Mouse (Mus musculus): ENCODE measurements around the gene Erich3. TPM values are rescaled to one million over a fixed set of nuclear protein-coding genes. Genes with fewer than 3 reads are reported as not detected.

Gene Erich3
- total and polyA plus RNA-seq, 3 experiments = 0.42 to 2.3 (median 1.9) TPM

GRCm38 (mm10) chr3:154755225-154755624 is 91.6 kb downstream of the Erich3 start:
- Histone ChIP-seq H3K4me2 (ENCODE audit: insufficient read depth, low read depth, poor library complexity, severe bottlenecking) (no peak overlapping the region), H3K79me2 (replicated peaks; ENCODE audit: control insufficient read depth, extremely low read depth, insufficient read depth, poor library complexity, severe bottlenecking) (no peaks in the 10 kb centered on the region), H3K27me3 (replicated peaks) (no peaks in the 10 kb centered on the region), H3K9me3 (replicated peaks; ENCODE audit: low read length) (no peaks in the 10 kb centered on the region), H3K4me1 (ENCODE audit: control insufficient read depth in 1 of 2, insufficient read depth in 2 of 2) (peaks cover 0 to 6% of the 10 kb centered on the region in 2 experiments; a peak in 1 of 4 replicates), H3K4me3 (replicated peaks in 1 of 3; ENCODE audit: low read depth in 2 of 3, low read length in 2 of 3, poor library complexity in 1 of 3) (no peak overlapping the region), H3K27ac (ENCODE audit: insufficient read depth, low read depth) (no peak overlapping the region), H3K9ac (ENCODE audit: insufficient read depth, low read depth) (no peak overlapping the region), H3K36me3 (replicated peaks in 1 of 2; ENCODE audit: control insufficient read depth in 1 of 2, insufficient read depth in 1 of 2, low read length in 1 of 2) (no peaks in the 10 kb centered on the region)
- TF ChIP-seq NELFE (IDR thresholded peaks at IDR 0.05; ENCODE audit: low read depth, low read length) (no peak), E2F4 (IDR thresholded peaks at IDR 0.05; ENCODE audit: insufficient replicate concordance, low read depth, low read length) (no peak), UBTF (IDR thresholded peaks at IDR 0.05; ENCODE audit: low read depth, low read length) (no peak), JUND (conservative IDR thresholded peaks at IDR 0.05; ENCODE audit: low read depth, low read length) (no peak), POLR2A (IDR thresholded peaks at IDR 0.05; ENCODE audit: low read depth, low read length) (no peak)
- no peak for DNase-seq (ENCODE audit: extremely low read depth)
- dilution Hi-C loops (cut with MboI; ENCODE audit: extremely low pct_ligation_motif_present, extremely low pct_unique_long_range_greater_than_20kb, low sequenced_read_pairs) (no loop called here), in situ Hi-C loops (cut with MboI; ENCODE audit: low pct_ligation_motif_present, low pct_unique_long_range_greater_than_20kb, low sequenced_read_pairs) (no loop called here)

- Histone ChIP-seq H3K4me1 (ENCODE audit: control insufficient read depth in 1 of 2, insufficient read depth in 2 of 2) (peaks cover 0 to 13% of the 10 kb centered on the region in 2 experiments; a peak in 2 of 4 replicates), H3K36me3 (replicated peaks in 1 of 2; ENCODE audit: control insufficient read depth in 1 of 2, insufficient read depth in 1 of 2, low read length in 1 of 2) (no peaks in the 10 kb centered on the region), H3K4me2 (ENCODE audit: insufficient read depth, low read depth, poor library complexity, severe bottlenecking) (no peak overlapping the region), H3K79me2 (replicated peaks; ENCODE audit: control insufficient read depth, extremely low read depth, insufficient read depth, poor library complexity, severe bottlenecking) (no peaks in the 10 kb centered on the region), H3K4me3 (replicated peaks in 1 of 3; ENCODE audit: low read depth in 2 of 3, low read length in 2 of 3, poor library complexity in 1 of 3) (no peak overlapping the region), H3K9me3 (replicated peaks; ENCODE audit: low read length) (peaks cover 5% of the 10 kb centered on the region), H3K27ac (ENCODE audit: insufficient read depth, low read depth) (no peak overlapping the region), H3K27me3 (replicated peaks) (no peaks in the 10 kb centered on the region), H3K9ac (ENCODE audit: insufficient read depth, low read depth) (no peak overlapping the region)
- no peak for TF ChIP-seq PAX5 (IDR thresholded peaks at IDR 0.05; ENCODE audit: low read length)
- TF ChIP-seq HCFC1 (IDR thresholded peaks at IDR 0.05; ENCODE audit: low read depth, low read length) = no peak
- TF ChIP-seq MAX (IDR thresholded peaks at IDR 0.05; ENCODE audit: low read length) = no peak
- TF ChIP-seq USF2 (conservative IDR thresholded peaks at IDR 0.05; ENCODE audit: low read depth, low read length) = no peak
- no peak for TF ChIP-seq RAD21 (IDR thresholded peaks at IDR 0.05; ENCODE audit: low read depth, low read length)
- TF ChIP-seq ELF1 (IDR thresholded peaks at IDR 0.05; ENCODE audit: low read depth, low read length) = no peak
- no peak for TF ChIP-seq ZNF384 (IDR thresholded peaks at IDR 0.05; ENCODE audit: low read depth, low read length)
- no peak for TF ChIP-seq MXI1 (IDR thresholded peaks at IDR 0.05; ENCODE audit: low read depth, low read length)
- TF ChIP-seq SIN3A (IDR thresholded peaks at IDR 0.05; ENCODE audit: low read length) = no peak
- no peak for TF ChIP-seq ZKSCAN1 (IDR thresholded peaks at IDR 0.05; ENCODE audit: borderline replicate concordance, low read depth, low read length)
- TF ChIP-seq MAFK (IDR thresholded peaks at IDR 0.05; ENCODE audit: insufficient replicate concordance, low read length) = no peak
- TF ChIP-seq JUN (IDR thresholded peaks at IDR 0.05; ENCODE audit: insufficient read depth, low read depth, low read length) = no peak
- TF ChIP-seq IRF4 (IDR thresholded peaks at IDR 0.05; ENCODE audit: low read depth, low read length) = no peak
- TF ChIP-seq MAZ (IDR thresholded peaks at IDR 0.05; ENCODE audit: low read depth, low read length) = no peak
- TF ChIP-seq KAT2A (IDR thresholded peaks at IDR 0.05; ENCODE audit: insufficient replicate concordance, low read length) = no peak
- TF ChIP-seq UBTF (IDR thresholded peaks at IDR 0.05; ENCODE audit: low read depth, low read length) = no peak
- in situ Hi-C loops (cut with MboI; ENCODE audit: low pct_ligation_motif_present, low pct_unique_long_range_greater_than_20kb, low sequenced_read_pairs) = no loop called here
- DNase-seq (ENCODE audit: extremely low read depth) = no peak
- dilution Hi-C loops (cut with MboI; ENCODE audit: extremely low pct_ligation_motif_present, extremely low pct_unique_long_range_greater_than_20kb, low sequenced_read_pairs) = no loop called here
Measured at GRCm38 (mm10) chr3:154758089-154758488, 94.4 kb downstream of the Erich3 start.

All from CH12.LX (cell line).